ENCODE assay signal across 31 mouse cellular contexts in genomic region chr2:165441613-165442012, GRCm38 (mm10). TPM values are rescaled to one million over a fixed set of nuclear protein-coding genes. Genes with fewer than 3 reads are reported as not detected.
DNase-seq lines count a peak whose midpoint lies in the region; ATAC-seq and TF ChIP-seq lines count a peak whose summit lies in the region.
"Had no signal": no experiment of that assay in that cellular context is flagged by ENCODE, and none has a peak within 500 bp of the region (broad histone marks: within the 10 kb centered on the region; RNA-seq: fewer than 3 reads in every experiment).

No protein-coding gene starts in this region.

- DNase-seq in kidney, postnatal 36 days: peak; percentile 34 to 46
- no peak for DNase-seq in kidney, postnatal 14 days
- no peak for DNase-seq in liver, embryonic 14.5 days (ENCODE audit: low read depth in 3 of 3, low spot score in 3 of 3)
- DNase-seq in yolk sac, embryonic 10.5 days (ENCODE audit: low spot score): peak; percentile 76
- DNase-seq in adrenal gland, postnatal 25 days: no peak
- DNase-seq: adrenal gland, adult 2 months; adrenal gland, postnatal 14 days; cerebellum, adult 11-12 months; cerebellum, adult 8-10 months; cerebellum, postnatal 10 days; cerebellum, postnatal 36 days; embryo, embryonic 11 days; gastrocnemius, postnatal 25 days; heart, adult 18-20 months; heart, postnatal 10 days; heart, postnatal 36 days had no signal

- H3K4me1 ChIP-seq in liver, embryonic 14.5 days (replicated peaks; ENCODE audit: control insufficient read depth in 2 of 2, insufficient read depth in 2 of 2, low read length in 1 of 2): peaks cover 0 to 10% of the 10 kb centered on the region in 2 experiments; a peak in 2 of 4 replicates
- peaks cover 29% of the 10 kb centered on the region for H3K4me1 ChIP-seq in liver, embryonic 15.5 days (replicated peaks)
- H3K4me1 ChIP-seq: embryonic facial prominence, embryonic 13.5 days; forebrain, embryonic 12.5 days; forebrain, embryonic 15.5 days; heart, embryonic 12.5 days; heart, embryonic 15.5 days; hindbrain, embryonic 13.5 days had no signal

- TF ChIP-seq CTCF in liver, embryonic 14.5 days (IDR thresholded peaks at IDR 0.05; ENCODE audit: low read depth): no peak

- no peaks in the 10 kb centered on the region for H3K36me3 ChIP-seq in liver, embryonic 14.5 days (replicated peaks; ENCODE audit: control insufficient read depth, insufficient read depth, low read depth)
- no peaks in the 10 kb centered on the region for H3K36me3 ChIP-seq in liver, embryonic 15.5 days (replicated peaks)
- H3K36me3 ChIP-seq: embryonic facial prominence, embryonic 10.5 days; embryonic facial prominence, embryonic 13.5 days; forebrain, embryonic 12.5 days; forebrain, embryonic 15.5 days; heart, embryonic 12.5 days; heart, embryonic 15.5 days; hindbrain, embryonic 10.5 days; hindbrain, embryonic 13.5 days had no signal

- WGBS in liver, embryonic 14.5 days (ENCODE audit: insufficient replicate concordance): 51% methylated on average over 4 of the region's 4 CpGs
- WGBS in liver, embryonic 15.5 days (ENCODE audit: insufficient replicate concordance): 44% methylated on average over 4 of the region's 4 CpGs

- 0 out of 2 replicates have a peak, but pooled peaks have one; percentile 36 for ATAC-seq in liver, embryonic 14.5 days (ENCODE audit: insufficient read depth)
- peak; percentile 40 for ATAC-seq in liver, embryonic 15.5 days (ENCODE audit: insufficient read depth)
- ATAC-seq: CD4-positive, CD25-positive, alpha-beta regulatory T cell, adult 4 months; forebrain, embryonic 15.5 days had no signal

- H3K9ac ChIP-seq in liver, embryonic 14.5 days (replicated peaks): no peak overlapping the region
- H3K9ac ChIP-seq in liver, embryonic 15.5 days: no peak overlapping the region
- H3K9ac ChIP-seq: embryonic facial prominence, embryonic 13.5 days; forebrain, embryonic 12.5 days; forebrain, embryonic 15.5 days; heart, embryonic 12.5 days; heart, embryonic 15.5 days; hindbrain, embryonic 13.5 days had no signal

- no peak overlapping the region for H3K4me2 ChIP-seq in liver, embryonic 14.5 days (ENCODE audit: low read depth)
- no peak overlapping the region for H3K4me2 ChIP-seq in liver, embryonic 15.5 days
- H3K4me2 ChIP-seq: embryonic facial prominence, embryonic 13.5 days; forebrain, embryonic 12.5 days; forebrain, embryonic 15.5 days; heart, embryonic 12.5 days; heart, embryonic 15.5 days; hindbrain, embryonic 13.5 days had no signal

- H3K27me3 ChIP-seq in liver, embryonic 14.5 days (ENCODE audit: control insufficient read depth, insufficient read depth, low read length): no peaks in the 10 kb centered on the region
- H3K27me3 ChIP-seq in liver, embryonic 15.5 days: no peaks in the 10 kb centered on the region
- H3K27me3 ChIP-seq: embryonic facial prominence, embryonic 13.5 days; forebrain, embryonic 12.5 days; forebrain, embryonic 15.5 days; hindbrain, embryonic 13.5 days had no signal

- TF ChIP-seq EP300 in liver, embryonic 14.5 days (IDR thresholded peaks at IDR 0.05; ENCODE audit: low read depth): no peak

- H3K9me3 ChIP-seq in liver, embryonic 14.5 days (ENCODE audit: control insufficient read depth, low read length): no peaks in the 10 kb centered on the region
- no peaks in the 10 kb centered on the region for H3K9me3 ChIP-seq in liver, embryonic 15.5 days (replicated peaks)
- H3K9me3 ChIP-seq: embryonic facial prominence, embryonic 10.5 days; embryonic facial prominence, embryonic 13.5 days; forebrain, embryonic 12.5 days; forebrain, embryonic 15.5 days; heart, embryonic 12.5 days; heart, embryonic 15.5 days; hindbrain, embryonic 10.5 days; hindbrain, embryonic 13.5 days had no signal

- no peak overlapping the region for H3K4me3 ChIP-seq in liver, embryonic 14.5 days (ENCODE audit: insufficient read depth in 1 of 2, low read depth in 2 of 2, low read length in 2 of 2)
- H3K4me3 ChIP-seq in liver, embryonic 15.5 days (replicated peaks): no peak overlapping the region
- H3K4me3 ChIP-seq: embryonic facial prominence, embryonic 10.5 days; embryonic facial prominence, embryonic 13.5 days; erythroblast, embryonic 14.5 days; forebrain, embryonic 12.5 days; forebrain, embryonic 15.5 days; heart, embryonic 12.5 days; heart, embryonic 15.5 days; hindbrain, embryonic 10.5 days; hindbrain, embryonic 13.5 days had no signal

- H3K27ac ChIP-seq in liver, embryonic 14.5 days: no peak overlapping the region
- peak overlapping the region; percentile 55 for H3K27ac ChIP-seq in liver, embryonic 15.5 days (replicated peaks)
- H3K27ac ChIP-seq: embryonic facial prominence, embryonic 10.5 days; embryonic facial prominence, embryonic 13.5 days; forebrain, embryonic 12.5 days; forebrain, embryonic 15.5 days; heart, embryonic 15.5 days; hindbrain, embryonic 10.5 days; hindbrain, embryonic 13.5 days had no signal

RNA-seq across cellular contexts. Expression of gene Slc13a3, which starts 31.4 kb away (rescaled TPM):
- 3.2 and 3.8 TPM in 2 replicates for polyA plus RNA-seq in liver, embryonic 14.5 days (2012; rRNA removed)
- 5.7 and 7.7 TPM in 2 replicates for polyA plus RNA-seq in liver, embryonic 14.5 days (2014; fragmentation: Nextera tagmentation; extraction: Ambion mirVana)
- 11.9 and 16.6 TPM in 2 replicates for polyA plus RNA-seq in liver, embryonic 15.5 days (2015; fragmentation: Nextera tagmentation; extraction: Ambion mirVana)
- total RNA-seq in adrenal gland, postnatal 25 days (2021): 0.58 and 1.5 TPM in 2 replicates
- total RNA-seq: MEL had no signal
- polyA plus RNA-seq: C2C12 had no signal

RNA-seq across cellular contexts. Expression of gene Ocstamp, which starts 41.4 kb away (rescaled TPM):
- polyA plus RNA-seq in liver, embryonic 14.5 days (2012; rRNA removed): 0.86 and 1.4 TPM in 2 replicates
- polyA plus RNA-seq in liver, embryonic 14.5 days (2014; fragmentation: Nextera tagmentation; extraction: Ambion mirVana): 2.1 and 2.7 TPM in 2 replicates
- polyA plus RNA-seq in liver, embryonic 15.5 days (2015; fragmentation: Nextera tagmentation; extraction: Ambion mirVana): 4.1 and 5.2 TPM in 2 replicates
- total RNA-seq in adrenal gland, postnatal 25 days (2021): 0.15 TPM in 1 of 2 replicates, not detected in the other
- total RNA-seq: heart, adult 18-20 months; heart, postnatal 10 days; heart, postnatal 36 days; MEL had no signal
- polyA plus RNA-seq: brain, embryonic 14.5 days; C2C12; CD4-positive, CD25-positive, alpha-beta regulatory T cell, adult 4 months; cortical plate, adult 2 months; embryonic facial prominence, embryonic 13.5 days; forebrain, embryonic 15.5 days; hindbrain, embryonic 10.5 days had no signal

RNA-seq across cellular contexts. Expression of gene Trp53rka, which starts 51.5 kb away (rescaled TPM):
- 5.4 and 7.4 TPM in 2 replicates for polyA plus RNA-seq in liver, embryonic 14.5 days (2012; rRNA removed)
- polyA plus RNA-seq in liver, embryonic 14.5 days (2014; fragmentation: Nextera tagmentation; extraction: Ambion mirVana): 7.8 and 8.8 TPM in 2 replicates
- 9.6 and 11.5 TPM in 2 replicates for polyA plus RNA-seq in liver, embryonic 15.5 days (2015; fragmentation: Nextera tagmentation; extraction: Ambion mirVana)
- 15.4 and 16.1 TPM in 2 replicates for total RNA-seq in adrenal gland, postnatal 25 days (2021)

RNA-seq across cellular contexts. Expression of gene Zfp334, which starts 53.6 kb away (rescaled TPM):
- polyA plus RNA-seq in liver, embryonic 14.5 days (2012; rRNA removed): 0.66 and 0.73 TPM in 2 replicates
- 0.89 and 1.1 TPM in 2 replicates for polyA plus RNA-seq in liver, embryonic 14.5 days (2014; fragmentation: Nextera tagmentation; extraction: Ambion mirVana)
- 0.97 and 1.3 TPM in 2 replicates for polyA plus RNA-seq in liver, embryonic 15.5 days (2015; fragmentation: Nextera tagmentation; extraction: Ambion mirVana)
- 5.3 and 6.3 TPM in 2 replicates for total RNA-seq in adrenal gland, postnatal 25 days (2021)
- total RNA-seq: MEL had no signal
- polyA plus RNA-seq: CD4-positive, CD25-positive, alpha-beta regulatory T cell, adult 4 months; erythroblast, embryonic 14.5 days had no signal

Comparison
In these comparisons a context has a peak if more than half of its experiments do, and no peak if none do; other contexts are left out.
1. DNase-seq: peak in kidney, postnatal 36 days (2 of 2) and yolk sac, embryonic 10.5 days (single experiment); none in kidney, postnatal 14 days (single experiment), liver, embryonic 14.5 days (0 of 3) and adrenal gland, postnatal 25 days (single experiment).